Mouse (Mus musculus): ENCODE data around the gene Art4. TPM values are rescaled to one million over a fixed set of nuclear protein-coding genes. Genes with fewer than 3 reads are reported as not detected.

Gene Art4
- polyA plus RNA-seq, 1 experiment from 2014 or later, result 0.08 TPM

DNA sequence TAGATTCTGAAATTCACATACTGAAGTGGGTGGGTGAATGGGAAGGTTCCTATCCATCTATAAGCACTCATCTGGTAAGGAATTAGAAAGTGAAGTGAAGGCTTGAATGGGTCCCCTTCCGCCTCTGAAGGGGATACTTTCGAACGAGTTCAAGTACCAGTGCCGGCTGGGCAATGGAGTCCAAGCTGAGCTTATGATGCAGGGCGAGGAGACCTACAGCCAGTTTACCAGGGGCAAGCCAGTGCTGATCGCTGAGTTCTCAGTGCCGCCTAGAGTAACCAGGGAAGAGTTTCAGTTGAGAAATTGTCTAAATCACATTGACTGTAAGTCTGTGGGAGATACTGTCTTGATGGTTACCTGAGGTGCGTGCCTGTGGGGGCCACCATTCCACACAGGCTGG is 56.8 kb downstream of the Art4 start:
- H3K4me2 ChIP-seq (ENCODE audit: low read length), result no peak overlapping the region
- no peak overlapping the region for H3K9ac ChIP-seq (replicated peaks; ENCODE audit: low read depth, low read length)
- no peak for ATAC-seq
- peaks cover 10% of the 10 kb centered on the region for H3K4me1 ChIP-seq (replicated peaks; ENCODE audit: control insufficient read depth, insufficient read depth, low read length)
- whole genome bisulfite sequencing, result 92% methylated on average over 8 of the region's 8 CpGs
- H3K4me3 ChIP-seq (replicated peaks; ENCODE audit: low read length), result no peak overlapping the region
- H3K27me3 ChIP-seq (replicated peaks; ENCODE audit: control insufficient read depth, insufficient read depth, low read length), result no peaks in the 10 kb centered on the region
- no peaks in the 10 kb centered on the region for H3K9me3 ChIP-seq (ENCODE audit: control insufficient read depth, low read length)
- no peaks in the 10 kb centered on the region for H3K36me3 ChIP-seq (ENCODE audit: control insufficient read depth, insufficient read depth)
- no peak overlapping the region for H3K27ac ChIP-seq (ENCODE audit: low read length)

Small RNA genes lying within 50 kb of the gene (microRNA-seq; reads per million reads assigned to microRNA genes)
- not detected for gene Gm44364

Other genes starting within 250 kb of the Art4 start
- gene Plbd1, start 195.8 kb downstream of the Art4 start, polyA plus RNA-seq (2015; fragmentation: Nextera tagmentation; extraction: Ambion mirVana), result 0.46 and 0.75 TPM in 2 replicates
- 0.15 TPM in 1 of 2 replicates, not detected in the other for gene Gucy2c, start 76.0 kb downstream of the Art4 start, polyA plus RNA-seq (2015; fragmentation: Nextera tagmentation; extraction: Ambion mirVana)
- 0.62 and 0.81 TPM in 2 replicates for gene Hist4h4, start 53.3 kb downstream of the Art4 start, polyA plus RNA-seq (2015; fragmentation: Nextera tagmentation; extraction: Ambion mirVana)
- gene H2afj, start 49.5 kb downstream of the Art4 start, polyA plus RNA-seq (2015; fragmentation: Nextera tagmentation; extraction: Ambion mirVana), result 107 and 113 TPM in 2 replicates
- gene BC049715, start 30.1 kb downstream of the Art4 start, polyA plus RNA-seq (2015; fragmentation: Nextera tagmentation; extraction: Ambion mirVana), result 1.0 and 1.4 TPM in 2 replicates
- gene Wbp11, start 29.5 kb downstream of the Art4 start, polyA plus RNA-seq (2015; fragmentation: Nextera tagmentation; extraction: Ambion mirVana), result 79.2 and 82.3 TPM in 2 replicates
- 0.54 and 0.91 TPM in 2 replicates for gene Smco3, start 22.3 kb downstream of the Art4 start, polyA plus RNA-seq (2015; fragmentation: Nextera tagmentation; extraction: Ambion mirVana)
- gene Mgp, start 18.1 kb upstream of the Art4 start, polyA plus RNA-seq (2015; fragmentation: Nextera tagmentation; extraction: Ambion mirVana), result 8.2 and 22.7 TPM in 2 replicates
- gene Erp27, start 64.4 kb upstream of the Art4 start, polyA plus RNA-seq (2015; fragmentation: Nextera tagmentation; extraction: Ambion mirVana), result 0.24 and 0.34 TPM in 2 replicates
- gene Pde6h, start 66.1 kb upstream of the Art4 start, polyA plus RNA-seq (2015; fragmentation: Nextera tagmentation; extraction: Ambion mirVana), result not detected in 2 replicates
- 18.5 and 20.6 TPM in 2 replicates for gene Arhgdib, start 84.2 kb upstream of the Art4 start, polyA plus RNA-seq (2015; fragmentation: Nextera tagmentation; extraction: Ambion mirVana)

Measured in forebrain, embryonic 16.5 days (tissue).